Comparison of ENCODE assay signal across 8 mouse cellular contexts in genomic region chr7:142088886-142089285, GRCm38 (mm10). TPM values are rescaled to one million over a fixed set of nuclear protein-coding genes. Genes with fewer than 3 reads are reported as not detected.
DNase-seq lines count a peak whose midpoint lies in the region; ATAC-seq and TF ChIP-seq lines count a peak whose summit lies in the region.

No protein-coding gene starts in this region.

- peak overlapping the region; percentile 98 for H3K27ac ChIP-seq in liver, embryonic 14.5 days

- H3K4me1 ChIP-seq in liver, embryonic 14.5 days (replicated peaks; ENCODE audit: control insufficient read depth in 2 of 2, insufficient read depth in 2 of 2, low read length in 1 of 2): peaks cover 68 to 84% of the 10 kb centered on the region in 2 experiments

- no peak for DNase-seq in frontal cortex, postnatal 25 days (ENCODE audit: low spot score in 2 of 2)
- DNase-seq in 3134 (ENCODE audit: extremely low read depth, insufficient read length, low spot score): peak; percentile 46
- DNase-seq in cerebellum, adult 9-10 months: peak; percentile 63
- peak; percentile 48 for DNase-seq in heart, postnatal 4 days
- peak; percentile 59 to 79 (median 61) for DNase-seq in liver, embryonic 14.5 days (ENCODE audit: low read depth in 3 of 3, low spot score in 3 of 3)
- peak; percentile 24 for DNase-seq in right cerebral cortex, postnatal 4 days
- no peak for DNase-seq in B cell, adult 2 months

- ATAC-seq in frontal cortex, adult (ENCODE audit: low TSS enrichment): peak; percentile 35; the same call in 1 of the 2 replicates
- ATAC-seq in liver, embryonic 14.5 days (ENCODE audit: insufficient read depth): peak; percentile 18; the same call in 1 of the 2 replicates

- H3K4me2 ChIP-seq in liver, embryonic 14.5 days (ENCODE audit: low read depth): peak overlapping the region; percentile 82; the same call in 1 of the 2 replicates

- H3K9ac ChIP-seq in liver, embryonic 14.5 days (replicated peaks): peak overlapping the region; percentile 75

- H3K27me3 ChIP-seq in liver, embryonic 14.5 days (ENCODE audit: control insufficient read depth, insufficient read depth, low read length): peaks cover 18% of the 10 kb centered on the region

- no peak for TF ChIP-seq CTCF in liver, embryonic 14.5 days (IDR thresholded peaks at IDR 0.05; ENCODE audit: low read depth)

- no peak overlapping the region for H3K4me3 ChIP-seq in liver, embryonic 14.5 days (ENCODE audit: insufficient read depth in 1 of 2, low read depth in 2 of 2, low read length in 2 of 2)

- no peak for TF ChIP-seq EP300 in liver, embryonic 14.5 days (IDR thresholded peaks at IDR 0.05; ENCODE audit: low read depth)

- no peaks in the 10 kb centered on the region for H3K9me3 ChIP-seq in liver, embryonic 14.5 days (ENCODE audit: control insufficient read depth, low read length)

- H3K36me3 ChIP-seq in liver, embryonic 14.5 days (replicated peaks; ENCODE audit: control insufficient read depth, insufficient read depth, low read depth): peaks cover 14% of the 10 kb centered on the region

- WGBS in liver, embryonic 14.5 days (ENCODE audit: insufficient replicate concordance): 7% methylated on average over 5 of the region's 5 CpGs

RNA-seq across cellular contexts. Expression of gene Dusp8, which starts 6.8 kb away (rescaled TPM):
- 10 to 100 TPM; 37.7 to 43.0 TPM for total RNA-seq in heart, postnatal 4 days (2021)
- 2.5 TPM in 2 replicates for polyA plus RNA-seq in liver, embryonic 14.5 days (2012; rRNA removed)
- polyA plus RNA-seq in liver, embryonic 14.5 days (2014; fragmentation: Nextera tagmentation; extraction: Ambion mirVana): 3.8 and 4.2 TPM in 2 replicates

RNA-seq across cellular contexts. Expression of gene Mob2, which starts 28.0 kb away (rescaled TPM):
- total RNA-seq in heart, postnatal 4 days (2021): 10 to 100 TPM; 33.4 to 33.6 TPM
- 33.9 and 41.5 TPM in 2 replicates for polyA plus RNA-seq in liver, embryonic 14.5 days (2012; rRNA removed)
- polyA plus RNA-seq in liver, embryonic 14.5 days (2014; fragmentation: Nextera tagmentation; extraction: Ambion mirVana): 68.8 and 75.6 TPM in 2 replicates

RNA-seq across cellular contexts. Expression of gene Gm45618, which starts 31.6 kb away (rescaled TPM):
- total RNA-seq in heart, postnatal 4 days (2021): not detected
- not detected in 2 replicates for polyA plus RNA-seq in liver, embryonic 14.5 days (2012; rRNA removed)
- not detected in 2 replicates for polyA plus RNA-seq in liver, embryonic 14.5 days (2014; fragmentation: Nextera tagmentation; extraction: Ambion mirVana)

RNA-seq across cellular contexts. Expression of gene Gm39115, which starts 46.9 kb away (rescaled TPM):
- total RNA-seq in heart, postnatal 4 days (2021): not detected
- not detected in 2 replicates for polyA plus RNA-seq in liver, embryonic 14.5 days (2012; rRNA removed)
- not detected in 2 replicates for polyA plus RNA-seq in liver, embryonic 14.5 days (2014; fragmentation: Nextera tagmentation; extraction: Ambion mirVana)

RNA-seq across cellular contexts. Expression of gene Gm45337, which starts 55.5 kb away (rescaled TPM):
- not detected for total RNA-seq in heart, postnatal 4 days (2021)
- not detected in 2 replicates for polyA plus RNA-seq in liver, embryonic 14.5 days (2012; rRNA removed)
- not detected in 2 replicates for polyA plus RNA-seq in liver, embryonic 14.5 days (2014; fragmentation: Nextera tagmentation; extraction: Ambion mirVana)

Comparison
In these comparisons a context has a peak if more than half of its experiments do, and no peak if none do; other contexts are left out.
1. DNase-seq: peak in 3134 (single experiment), cerebellum, adult 9-10 months (single experiment), heart, postnatal 4 days (single experiment), liver, embryonic 14.5 days (3 of 3) and right cerebral cortex, postnatal 4 days (single experiment); none in frontal cortex, postnatal 25 days (0 of 2) and B cell, adult 2 months (0 of 2).